Mouse (Mus musculus) stomach, postnatal 0 days (tissue): Measurements from ENCODE around the gene Actl9.

ENCODE experiments used
- CTCF ChIP-seq: IDR thresholded peaks from 2 replicates; pipeline ENCODE4 v1.5.1; 2016; ENCODE audit warnings: antibody characterized with exemption, low read depth, mild to moderate bottlenecking, moderate library complexity
- EP300 ChIP-seq: optimal IDR thresholded peaks from 2 replicates; pipeline ENCODE3; 2016; ENCODE audit warnings: antibody characterized with exemption

- TF ChIP-seq CTCF, result peak; percentile 83
- TF ChIP-seq EP300, result no peak
Observed at GRCm38 (mm10) chr17:33439148-33439547, 6.5 kb downstream of the Actl9 start.
